Mouse (Mus musculus) NIH3T3 (cell line): ENCODE results near the gene Dcaf1.
A peak's percentile ranks its signal among the peaks of the same experiment; 100 is the strongest.

Source experiments
- DNase-seq: peaks from one replicate; pipeline ENCODE4 v3.0.0-alpha.2; 2012; ENCODE audit warnings: low read depth

The Dcaf1 gene

GRCm38 (mm10) chr9:106821618-106822380 is at the start of gene Dcaf1:
Dcaf1 (plus strand) TSS chr9:106821874.
- DNase-seq = peak; percentile 98

- no peak for DNase-seq
Observed at GRCm38 (mm10) chr9:106776116-106776515, 45.6 kb upstream of the Dcaf1 start.

DNA sequence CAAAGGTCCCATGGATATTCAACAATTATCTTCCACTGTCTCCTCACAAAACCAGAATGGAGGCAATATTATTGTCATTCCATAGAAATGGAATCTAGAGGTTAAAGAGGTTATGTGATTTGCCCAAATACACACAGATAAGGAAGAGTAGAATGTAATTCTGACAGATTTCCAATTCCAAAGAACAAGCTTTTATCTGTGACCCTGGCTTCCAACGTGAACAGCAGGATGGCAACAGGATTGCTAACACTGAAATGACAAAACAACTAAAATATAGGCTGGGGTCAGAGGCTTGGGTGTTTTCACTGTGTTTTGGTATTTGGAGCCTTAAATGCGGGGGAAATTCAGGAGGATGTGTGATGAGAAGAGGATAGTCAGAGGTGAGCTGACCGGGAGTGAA is 44.3 kb upstream of the Dcaf1 start:
- DNase-seq = no peak

GRCm38 (mm10) chr9:106778319-106778718 is 43.4 kb upstream of the Dcaf1 start:
- no peak for DNase-seq

DNA sequence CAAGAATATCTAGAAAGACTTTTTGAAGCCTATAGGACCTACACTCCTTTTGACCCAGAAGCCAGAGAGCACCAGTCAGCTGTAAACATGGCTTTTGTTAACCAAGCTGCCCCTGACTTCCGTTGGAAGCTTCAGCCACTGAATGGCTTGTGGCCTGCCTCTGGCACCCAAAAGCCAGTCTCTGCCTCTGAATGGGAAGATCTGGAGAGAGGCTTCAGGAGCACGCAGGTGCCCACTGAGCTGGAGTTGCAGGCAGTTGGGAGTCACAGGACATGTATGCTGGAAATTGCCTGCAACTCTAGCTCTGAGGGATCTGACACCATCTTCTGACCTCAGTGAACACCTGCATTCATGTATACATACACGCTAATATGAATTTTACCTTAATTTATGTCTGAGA is 41.6 kb upstream of the Dcaf1 start:
- DNase-seq = no peak

- DNase-seq = no peak
Observed at GRCm38 (mm10) chr9:106783554-106783953, 38.1 kb upstream of the Dcaf1 start.

DNA sequence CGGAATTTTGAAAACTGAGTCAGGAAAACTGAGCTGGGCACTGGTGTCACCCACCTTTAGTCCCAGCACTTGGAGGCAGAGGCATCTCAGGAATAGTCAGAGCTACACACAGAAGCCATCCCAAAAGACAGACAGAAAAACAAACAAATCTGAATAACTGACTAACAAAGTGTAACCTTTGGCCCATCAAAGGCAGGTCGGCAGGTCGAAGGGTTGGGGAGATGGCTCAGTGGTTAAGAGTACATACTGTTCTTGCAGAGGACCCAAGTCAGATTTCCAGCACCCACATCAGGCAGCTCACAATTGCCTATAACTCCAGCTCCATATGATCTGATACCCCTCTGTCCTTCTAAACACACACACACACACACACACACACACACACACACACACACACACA is 36.5 kb upstream of the Dcaf1 start:
- no peak for DNase-seq

DNA sequence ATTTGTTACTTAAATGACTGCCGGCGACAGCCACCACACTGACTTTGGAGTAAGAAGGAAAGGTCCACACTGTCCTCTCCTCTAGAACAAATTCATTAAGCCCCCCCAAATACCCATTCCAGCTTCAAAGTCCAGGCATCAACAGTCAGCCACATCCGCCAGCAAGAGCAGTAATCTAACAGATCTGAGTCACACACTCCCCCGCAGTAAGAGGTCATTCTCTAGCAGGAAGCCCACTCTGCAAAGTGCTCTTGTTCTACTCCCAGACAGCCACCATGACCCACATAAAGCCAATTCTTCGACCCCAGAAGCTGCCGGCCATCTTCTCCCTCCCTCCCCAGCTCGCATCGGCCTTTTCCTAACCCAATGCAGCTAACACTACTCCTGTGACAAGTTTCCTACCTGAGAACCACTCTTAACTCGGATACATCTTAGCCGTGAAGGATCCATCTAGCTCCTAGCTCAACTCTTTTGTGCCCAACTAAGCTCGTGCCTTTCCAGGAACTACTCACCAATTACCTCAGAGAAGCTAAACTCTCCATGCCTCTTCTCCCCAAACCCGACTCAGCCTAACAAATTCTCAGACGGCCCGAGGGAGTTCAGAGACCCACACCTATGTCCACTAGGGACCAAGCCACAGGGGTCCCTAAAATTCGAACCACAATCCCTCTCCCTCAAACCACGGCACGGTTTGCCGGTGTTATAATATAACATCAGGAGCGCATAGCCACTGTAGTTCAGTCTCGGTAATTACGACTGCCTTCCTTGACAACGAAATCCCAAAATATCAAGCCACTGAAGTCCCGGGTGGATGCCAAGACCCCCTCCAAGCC is 33.5 kb upstream of the Dcaf1 start:
- peak; percentile 27 for DNase-seq

DNA sequence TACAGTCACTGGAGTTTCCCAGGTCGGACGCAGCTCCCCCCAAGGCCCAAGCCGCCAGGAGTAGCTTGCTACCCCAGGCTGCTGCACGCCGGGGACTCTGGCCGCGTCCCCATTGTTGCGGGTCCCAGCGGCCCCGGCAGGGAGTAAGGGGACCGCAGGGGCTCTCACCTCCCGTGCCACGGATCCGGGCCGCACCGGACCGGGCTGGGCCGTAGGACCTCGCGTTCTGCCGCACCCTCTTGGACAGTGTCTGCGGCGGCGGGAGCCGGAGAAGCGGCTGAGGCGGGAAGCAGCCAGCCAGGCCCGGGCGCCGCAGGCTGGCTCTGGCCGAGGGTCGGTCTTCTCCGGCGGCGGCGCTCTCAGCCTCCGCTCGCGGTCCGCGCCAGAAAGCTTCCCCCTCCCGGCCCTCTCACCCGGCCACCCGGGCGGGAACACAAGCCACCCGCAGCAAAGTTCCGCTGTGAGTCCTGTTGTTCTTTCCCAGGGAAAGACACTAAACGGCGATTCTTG is 32.8 kb upstream of the Dcaf1 start, which contains the start of gene Rad54l2:
TSS of gene Rad54l2 (minus strand) at position 383 of the 510 bp plus-strand sequence.
- peak; percentile 90 for DNase-seq

- DNase-seq = no peak
Observed at GRCm38 (mm10) chr9:106789363-106789762, 32.3 kb upstream of the Dcaf1 start.

GRCm38 (mm10) chr9:106790831-106791230 is 30.8 kb upstream of the Dcaf1 start:
- DNase-seq = no peak

- no peak for DNase-seq
Observed at GRCm38 (mm10) chr9:106806503-106806902, 15.2 kb upstream of the Dcaf1 start.

GRCm38 (mm10) chr9:106818191-106818590 is 3.5 kb upstream of the Dcaf1 start:
- no peak for DNase-seq

GRCm38 (mm10) chr9:106819201-106819600 is 2.5 kb upstream of the Dcaf1 start:
- peak; percentile 11 for DNase-seq

DNA sequence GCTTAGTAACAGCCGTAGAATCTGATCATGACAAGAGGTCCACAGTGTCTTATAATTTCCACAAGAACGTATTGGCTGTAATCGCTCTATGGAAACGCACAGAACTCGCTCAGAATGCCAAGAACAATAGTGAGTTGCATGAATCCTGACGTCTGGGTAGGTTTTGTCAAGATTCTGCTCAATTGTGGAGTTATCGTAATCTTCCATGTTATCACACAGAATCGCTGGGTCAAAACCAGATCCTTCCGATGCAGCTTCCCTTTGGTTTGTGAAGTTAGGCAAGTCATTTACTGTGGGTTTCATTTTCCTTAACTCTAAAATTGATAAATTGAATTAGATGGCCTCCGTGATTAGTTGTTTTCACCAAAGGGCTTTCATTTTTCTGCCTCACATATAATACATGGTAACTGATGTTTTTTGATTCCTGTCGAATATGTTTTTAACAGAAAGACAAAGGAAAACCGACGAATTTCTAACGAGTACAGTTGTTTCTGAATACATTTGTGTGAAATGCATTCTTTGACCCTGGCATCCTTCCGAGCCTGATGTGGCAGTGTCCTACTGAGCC is 540 bp upstream of the Dcaf1 start:
- DNase-seq = peak; percentile 2

GRCm38 (mm10) chr9:106822381-106823104 is 869 bp downstream of the Dcaf1 start:
- peak; percentile 92 for DNase-seq

GRCm38 (mm10) chr9:106840569-106840968 is 18.9 kb downstream of the Dcaf1 start:
- no peak for DNase-seq

GRCm38 (mm10) chr9:106842800-106843199 is 21.1 kb downstream of the Dcaf1 start:
- DNase-seq = no peak

DNA sequence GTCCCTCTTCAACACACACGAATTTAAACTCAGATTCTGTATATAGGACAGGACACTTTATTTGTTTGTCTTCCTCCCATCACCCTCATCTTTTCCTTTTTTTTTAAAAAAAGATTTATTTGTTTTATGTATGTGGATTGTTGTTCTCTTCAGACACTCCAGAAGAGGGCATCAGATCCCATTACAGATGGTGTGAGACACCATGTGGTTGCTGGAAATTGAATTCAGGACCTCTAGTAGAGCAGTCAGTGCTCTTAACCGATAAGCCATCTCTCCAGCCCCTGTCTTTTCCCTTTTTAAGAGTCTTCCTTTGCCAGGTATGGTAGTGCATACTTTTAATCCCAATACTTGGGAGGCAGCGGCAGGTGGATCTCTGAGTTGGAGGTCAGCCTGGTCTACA is 35.0 kb downstream of the Dcaf1 start:
- no peak for DNase-seq

DNA sequence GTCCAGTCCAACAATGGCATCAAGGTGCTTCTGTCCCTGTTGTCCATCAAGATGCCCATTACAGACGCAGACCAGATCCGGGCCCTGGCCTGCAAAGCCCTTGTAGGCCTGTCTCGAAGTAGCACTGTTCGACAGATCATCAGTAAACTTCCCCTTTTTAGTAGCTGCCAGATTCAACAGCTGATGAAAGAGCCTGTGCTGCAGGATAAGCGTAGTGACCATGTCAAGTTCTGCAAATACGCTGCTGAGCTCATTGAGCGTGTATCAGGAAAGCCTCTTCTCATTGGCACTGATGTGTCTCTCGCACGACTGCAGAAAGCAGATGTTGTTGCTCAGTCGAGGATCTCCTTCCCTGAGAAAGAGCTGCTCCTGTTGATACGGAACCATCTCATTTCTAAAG is 36.4 kb downstream of the Dcaf1 start:
- DNase-seq = no peak

DNA sequence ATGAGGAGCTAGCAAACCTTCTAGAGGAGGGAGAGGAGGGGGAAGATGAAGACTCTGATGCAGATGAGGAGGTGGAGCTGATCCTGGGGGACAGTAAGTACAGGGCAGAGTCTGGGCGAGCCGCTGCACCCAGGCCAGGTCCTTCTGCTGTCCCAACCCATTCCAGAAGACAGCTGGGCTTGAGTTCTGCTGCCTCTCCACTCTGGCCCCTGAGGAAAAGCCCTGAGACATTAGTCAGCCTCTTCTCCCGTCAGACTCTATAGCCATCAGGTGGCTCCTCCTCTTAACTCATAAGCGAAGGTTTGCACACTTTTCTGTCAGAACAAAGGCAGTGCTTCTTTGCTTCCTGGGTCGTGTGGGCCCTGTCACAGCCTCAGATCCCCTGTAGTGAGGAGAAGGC is 52.5 kb downstream of the Dcaf1 start:
- DNase-seq = no peak

DNA sequence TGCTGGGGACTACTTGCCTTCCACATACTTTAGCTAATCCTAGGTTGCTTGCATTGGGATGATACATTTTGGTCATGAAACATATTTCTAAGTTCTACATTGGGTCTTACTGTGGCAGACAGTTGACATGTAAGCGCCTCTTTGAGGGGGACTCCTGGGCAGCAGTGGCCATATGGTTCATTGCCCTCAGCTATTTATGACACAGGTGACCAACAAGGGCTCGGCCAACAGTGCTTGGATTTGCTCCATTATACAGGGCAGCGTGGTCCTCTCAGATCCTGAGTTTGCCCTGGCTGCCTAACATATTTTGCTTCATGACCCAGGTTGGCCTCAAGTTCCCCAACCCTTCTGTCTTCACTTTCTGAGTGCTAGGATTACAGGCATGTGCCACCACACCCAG is 55.0 kb downstream of the Dcaf1 start:
- no peak for DNase-seq
